Mouse (Mus musculus): ENCODE results near the gene Rgs9bp.
"Not testable (repeated sequence)": the region's sequence is repeated elsewhere in the genome, so short reads cannot be mapped to it uniquely, and the experiment has no call there.

Gene Rgs9bp

GRCm38 (mm10) chr7:35583476-35584025, 1.8 kb downstream of the Rgs9bp start:
- no peak for DNase-seq (ENCODE audit: low read depth)

- DNase-seq (ENCODE audit: low read depth), result no peak
These were observed 2.7 kb downstream of the Rgs9bp start for GRCm38 (mm10) chr7:35582719-35583118.

DNA sequence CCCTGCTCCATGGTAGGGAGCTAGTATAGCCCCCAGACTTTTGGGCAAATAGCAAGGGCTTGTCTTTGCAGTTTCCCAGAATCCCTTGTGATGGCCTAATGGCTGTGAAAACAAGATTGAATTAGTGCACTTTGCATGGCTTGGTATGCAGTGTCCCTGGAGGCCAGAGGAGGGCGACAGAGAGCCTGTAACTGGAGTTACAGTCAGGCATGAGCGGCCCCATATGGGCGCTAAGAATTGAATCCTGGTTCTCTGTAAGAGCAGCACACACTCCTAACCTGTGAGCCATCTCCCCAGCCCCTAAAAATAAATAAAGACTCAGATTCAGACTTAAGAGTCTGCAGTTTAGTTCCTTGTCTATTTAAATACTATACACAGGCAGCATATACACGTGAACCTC, 5.5 kb downstream of the Rgs9bp start:
- DNase-seq (ENCODE audit: low read depth), result no peak

DNA sequence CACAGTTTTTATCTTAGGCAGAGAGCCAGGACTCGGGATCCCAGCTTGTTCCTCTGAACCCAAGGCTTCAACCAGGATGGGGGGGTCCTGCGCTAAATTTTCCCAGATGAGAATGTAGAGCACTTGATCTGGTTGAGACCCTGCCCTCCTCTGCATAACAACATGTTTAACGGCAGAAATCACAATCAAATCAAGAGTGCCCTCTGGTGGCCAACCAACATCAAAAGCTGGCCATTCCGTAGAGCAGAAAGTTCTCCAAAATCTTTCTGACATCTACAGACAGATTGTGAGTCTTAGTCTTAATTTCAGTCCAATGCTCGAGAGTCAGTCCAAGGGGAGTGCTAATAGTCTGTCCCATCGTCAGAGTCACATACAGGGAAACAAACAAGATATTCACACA, 14.5 kb downstream of the Rgs9bp start:
- DNase-seq (ENCODE audit: low read depth), result not testable (repeated sequence)

DNA sequence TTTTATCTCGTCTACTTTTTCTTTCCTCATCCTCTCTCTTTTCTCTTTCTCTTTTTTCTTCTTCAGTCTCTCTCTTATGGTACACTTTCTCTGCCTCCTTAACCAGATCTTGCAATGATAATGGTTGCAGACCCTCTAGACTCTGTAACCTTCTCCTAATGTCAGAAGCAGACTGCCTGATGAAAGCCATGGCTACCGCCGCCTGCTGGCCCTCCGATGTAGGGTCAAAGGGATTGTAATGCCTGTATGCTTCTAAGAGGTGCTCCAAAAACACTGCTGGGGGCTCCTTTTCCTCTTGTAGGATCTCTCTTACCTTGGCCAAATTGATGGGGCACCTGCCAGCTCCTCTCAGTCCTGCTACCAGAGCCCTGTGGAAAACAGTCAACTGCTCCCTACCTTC, 15.7 kb downstream of the Rgs9bp start:
- not testable (repeated sequence) for DNase-seq (ENCODE audit: low read depth)

GRCm38 (mm10) chr7:35565965-35566364, 19.4 kb downstream of the Rgs9bp start:
- not testable (repeated sequence) for DNase-seq (ENCODE audit: low read depth)

GRCm38 (mm10) chr7:35564872-35565271, 20.5 kb downstream of the Rgs9bp start:
- DNase-seq (ENCODE audit: low read depth), result not testable (repeated sequence)

DNA sequence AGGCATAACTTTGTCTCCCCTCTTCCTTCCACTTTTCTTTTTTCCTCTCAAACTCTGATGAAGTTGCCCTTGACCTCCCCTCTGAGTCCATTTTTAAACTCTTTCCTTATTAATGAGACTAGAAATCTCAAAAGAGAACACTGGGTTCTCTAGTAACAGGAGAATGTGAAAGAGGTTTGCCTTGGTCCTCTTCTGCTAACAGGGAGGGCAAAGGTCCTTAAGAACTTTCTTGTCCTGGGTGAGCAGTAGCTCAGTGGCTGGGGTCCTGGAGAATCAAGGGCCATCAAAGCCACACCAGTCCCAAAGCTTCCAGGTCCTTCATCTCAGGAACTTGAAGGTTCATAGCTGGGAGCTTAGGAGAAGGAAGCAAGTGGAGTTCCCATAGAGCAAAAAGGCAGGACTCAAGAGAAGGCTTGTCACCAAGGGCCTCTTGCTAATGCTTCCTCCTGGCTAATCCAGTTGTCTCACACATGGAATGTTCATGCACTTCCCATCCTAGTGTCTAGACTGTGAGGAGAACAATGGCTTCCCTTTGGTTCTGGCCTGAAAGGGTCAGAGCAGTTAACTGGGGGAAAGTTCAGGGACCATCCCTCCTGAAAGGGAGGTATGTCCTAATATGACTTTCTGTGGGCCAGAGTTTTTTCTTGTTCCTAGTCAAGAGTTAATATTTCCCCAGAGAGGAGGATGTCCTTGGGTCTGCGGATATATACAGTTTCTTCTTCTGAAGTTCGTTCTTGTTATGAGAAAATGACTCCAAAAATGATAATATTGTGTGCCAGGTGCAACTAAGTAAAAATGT, 21.1 kb downstream of the Rgs9bp start:
- DNase-seq (ENCODE audit: low read depth), result no peak

- no peak for DNase-seq (ENCODE audit: low read depth)
These were observed 22.3 kb downstream of the Rgs9bp start for GRCm38 (mm10) chr7:35563071-35563470.

DNA sequence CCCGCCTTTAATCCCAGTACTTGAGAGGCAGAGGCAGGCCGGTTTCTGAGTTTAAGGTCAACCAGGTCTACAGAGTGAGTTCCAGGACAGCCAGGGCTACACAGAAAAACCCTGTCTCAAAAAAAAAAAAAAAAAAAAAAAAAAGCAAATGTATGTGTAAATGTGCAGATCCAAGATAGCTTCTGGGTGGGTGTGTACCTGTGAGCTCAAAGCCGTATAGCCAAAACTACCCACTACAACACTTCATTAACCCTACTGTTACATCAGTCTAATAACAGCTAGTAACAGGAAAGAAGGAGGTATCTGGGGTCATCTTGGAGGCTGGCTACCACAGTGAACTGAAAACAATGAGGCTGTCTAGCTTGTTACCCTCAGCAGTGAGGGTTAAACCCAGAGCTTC, 25.5 kb downstream of the Rgs9bp start:
- DNase-seq (ENCODE audit: low read depth), result no peak

DNA sequence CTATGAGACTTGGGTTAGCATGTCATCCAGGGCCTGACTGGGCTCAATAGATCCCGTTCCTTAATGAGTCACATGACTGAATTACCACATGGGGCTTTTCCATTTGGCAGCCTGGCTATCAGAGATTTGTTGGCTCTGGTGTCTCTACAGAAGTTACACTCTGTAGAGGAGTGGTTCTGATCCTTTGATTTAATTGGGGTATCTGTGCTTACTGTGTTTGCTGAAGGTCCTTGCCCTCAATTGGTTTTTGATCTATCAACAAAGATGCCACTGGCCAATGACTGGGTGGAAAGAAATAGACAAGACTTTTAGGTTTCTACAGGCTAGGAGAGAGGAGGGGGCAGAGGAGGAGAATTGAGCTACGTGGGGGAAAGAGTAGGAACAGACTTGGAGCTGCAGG, 26.7 kb downstream of the Rgs9bp start:
- no peak for DNase-seq (ENCODE audit: low read depth)

DNA sequence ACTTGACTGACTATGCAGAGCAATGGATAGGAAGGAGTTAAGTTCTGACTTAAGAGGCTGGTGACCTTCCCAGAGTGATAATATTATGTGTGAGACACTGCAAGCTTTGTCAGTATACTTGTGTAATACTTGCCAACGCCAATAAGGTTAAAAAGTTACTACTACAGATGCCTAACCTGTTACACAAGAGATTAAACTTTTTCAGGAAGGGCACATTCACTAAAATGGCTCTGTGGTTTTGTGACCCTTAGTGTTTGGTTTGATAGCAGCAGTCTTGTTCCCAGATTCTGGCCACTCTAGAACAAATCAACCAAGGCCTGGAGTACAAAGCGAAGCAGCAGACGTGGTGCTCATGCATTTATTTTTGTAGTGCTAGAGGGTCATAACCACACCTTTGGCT, 27.8 kb downstream of the Rgs9bp start:
- DNase-seq (ENCODE audit: low read depth), result no peak

DNA sequence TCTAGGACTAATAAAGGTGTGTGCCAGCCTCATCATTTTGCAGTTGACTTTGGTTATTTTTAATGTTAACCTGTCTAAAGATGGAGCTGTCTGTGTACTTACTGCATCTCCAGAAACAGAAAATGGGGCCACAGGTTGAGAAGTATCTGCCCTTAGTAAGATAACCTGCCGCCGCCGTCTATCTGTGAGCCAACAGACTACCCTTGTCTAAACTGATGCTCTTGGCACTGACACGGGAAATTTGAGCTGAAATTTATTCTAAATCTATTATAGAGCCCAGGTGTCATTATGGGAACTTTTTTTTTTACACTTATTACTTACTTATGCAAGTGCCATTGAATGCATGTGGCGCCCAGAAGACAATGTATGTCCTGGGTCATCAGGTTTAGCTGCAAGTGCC, 28.5 kb downstream of the Rgs9bp start:
- no peak for DNase-seq (ENCODE audit: low read depth)

- no peak for DNase-seq (ENCODE audit: low read depth)
These were observed 29.2 kb downstream of the Rgs9bp start, which contains the start of gene Nudt19 for GRCm38 (mm10) chr7:35556205-35556603. TSS of gene Nudt19 (minus strand) at chr7:35556304.

DNA sequence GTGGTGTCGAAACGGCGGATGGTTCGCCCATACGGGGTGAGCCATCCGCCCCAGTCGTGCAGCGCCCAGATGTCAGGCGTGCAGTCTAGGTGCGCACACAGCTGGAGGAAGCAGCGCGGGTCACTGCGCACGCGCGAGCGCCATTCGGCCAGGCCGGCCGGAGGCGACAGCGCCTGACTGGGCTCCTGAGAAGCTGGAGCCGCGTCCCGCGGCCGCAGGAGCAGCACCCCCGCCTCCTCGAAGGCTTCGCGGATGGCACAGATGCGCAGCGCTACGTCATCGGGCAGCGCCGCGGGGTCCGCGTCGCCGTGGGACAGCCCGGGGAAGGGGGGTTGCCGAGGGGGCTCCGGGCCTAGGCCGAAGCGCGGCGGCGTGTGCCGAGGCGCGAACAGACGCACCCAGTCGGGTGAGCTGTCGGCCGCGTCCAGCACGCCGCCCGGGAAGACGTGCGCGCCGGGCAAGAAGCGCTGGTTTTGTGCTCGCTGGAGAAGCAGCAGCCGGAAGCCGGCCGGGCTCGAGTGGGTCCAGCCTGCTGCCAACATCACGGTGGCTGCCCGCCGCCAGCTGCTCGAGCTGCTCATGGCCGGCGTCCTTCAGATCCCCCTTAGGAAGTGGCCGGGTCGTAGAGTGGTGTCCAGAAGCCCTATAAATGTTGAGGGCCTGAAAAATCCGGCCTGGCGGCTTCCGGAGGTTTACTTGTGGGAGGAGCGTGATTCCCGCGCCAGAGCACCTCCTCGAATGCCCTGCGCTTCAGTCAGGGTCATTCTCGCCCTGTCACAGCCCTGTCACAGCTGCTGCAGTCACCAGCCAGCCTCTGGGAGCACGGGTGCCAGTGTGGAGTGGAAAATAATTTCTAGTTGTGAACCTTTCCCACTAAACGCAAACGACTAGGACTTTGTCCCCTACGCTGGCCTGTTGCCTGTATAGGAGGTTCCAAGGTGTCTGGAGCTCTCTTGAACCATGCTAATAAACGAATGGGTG, 29.9 kb downstream of the Rgs9bp start:
- peak; percentile 70 for DNase-seq (ENCODE audit: low read depth)

DNA sequence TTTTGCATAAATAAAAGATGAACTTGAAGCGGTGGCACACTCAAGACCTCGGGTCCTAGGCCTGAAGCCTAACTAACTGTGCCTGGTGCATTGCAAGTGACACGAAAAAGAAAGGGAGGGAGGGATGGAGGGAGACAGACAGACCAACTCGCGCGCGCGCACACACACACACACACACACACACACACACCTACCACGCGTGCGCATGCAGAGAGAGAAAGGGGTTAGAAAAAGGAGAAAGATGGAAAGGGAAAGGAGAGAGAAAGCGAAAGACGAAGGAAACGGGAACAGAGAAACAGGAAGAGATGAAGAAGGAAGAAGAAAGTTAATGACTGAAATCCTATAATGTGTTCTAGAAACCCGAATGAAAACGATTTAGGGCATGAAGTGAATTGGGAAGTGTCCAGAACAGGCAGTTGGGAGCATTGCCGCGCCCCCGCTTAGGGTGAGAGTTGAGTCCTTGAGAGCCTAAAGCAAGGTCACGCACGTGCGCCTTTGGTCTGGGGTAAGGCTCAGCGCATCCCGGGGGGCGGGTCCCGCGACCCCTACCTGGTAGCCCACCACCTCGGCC, 30.7 kb downstream of the Rgs9bp start:
- DNase-seq (ENCODE audit: low read depth), result no peak

DNA sequence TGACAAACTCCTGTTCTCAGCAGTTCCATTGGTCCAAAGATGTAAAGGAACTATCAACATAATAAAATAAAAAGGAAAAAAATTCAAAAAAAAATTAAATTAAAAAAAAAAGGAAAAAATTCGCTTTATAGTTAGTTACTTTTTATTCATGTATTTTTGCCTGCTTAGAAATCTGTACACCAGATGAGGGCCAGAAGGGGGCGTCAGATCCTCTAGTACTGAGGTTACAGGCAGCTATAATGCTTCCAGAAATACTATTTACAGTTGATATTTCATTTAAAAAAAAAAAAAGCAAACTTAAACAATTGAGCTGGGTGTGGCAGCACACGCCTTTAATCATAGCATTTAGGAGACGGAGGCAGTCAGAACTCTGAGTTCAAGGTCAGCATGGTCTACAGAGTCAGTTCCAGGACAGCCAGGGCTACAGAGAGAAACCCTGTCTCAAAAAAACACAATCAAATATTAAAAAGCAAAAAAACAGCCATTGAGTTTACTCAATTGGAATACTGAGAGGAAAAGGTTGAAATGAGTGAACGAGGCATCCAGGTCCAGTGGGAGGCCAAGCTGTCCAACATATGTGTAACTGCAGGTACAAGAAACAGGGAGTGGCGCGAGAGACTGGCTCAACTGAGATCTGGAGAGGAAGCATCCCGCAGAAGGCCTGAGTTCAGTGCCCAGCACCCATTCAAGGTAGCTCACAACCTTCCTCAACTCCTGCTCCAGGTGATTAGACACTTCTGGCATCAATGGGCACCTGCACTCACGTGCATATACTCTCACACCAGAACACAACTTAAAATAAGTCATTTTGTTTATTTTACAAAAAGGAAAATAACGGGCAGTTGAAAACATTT, 31.4 kb downstream of the Rgs9bp start:
- DNase-seq (ENCODE audit: low read depth), result no peak

DNA sequence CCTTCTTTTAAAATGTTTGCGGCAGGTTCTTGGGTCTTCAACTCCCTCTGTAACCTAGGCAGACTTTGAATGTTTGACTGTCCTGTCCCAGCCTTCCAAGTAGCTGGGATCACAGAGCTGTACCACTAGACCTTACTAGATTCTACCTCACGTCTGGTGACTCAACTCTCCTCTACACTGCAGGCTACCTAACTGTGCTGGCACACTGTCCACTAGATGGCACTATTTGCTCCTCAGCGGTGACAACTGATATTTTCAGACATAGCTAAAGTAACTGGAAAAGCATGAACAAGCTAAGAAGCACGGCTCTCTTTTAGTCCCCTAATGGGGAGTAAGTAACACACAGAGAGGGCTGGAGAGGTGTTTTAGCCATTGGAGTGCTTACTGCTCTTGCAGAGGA, 39.5 kb downstream of the Rgs9bp start:
- DNase-seq (ENCODE audit: low read depth), result no peak

DNA sequence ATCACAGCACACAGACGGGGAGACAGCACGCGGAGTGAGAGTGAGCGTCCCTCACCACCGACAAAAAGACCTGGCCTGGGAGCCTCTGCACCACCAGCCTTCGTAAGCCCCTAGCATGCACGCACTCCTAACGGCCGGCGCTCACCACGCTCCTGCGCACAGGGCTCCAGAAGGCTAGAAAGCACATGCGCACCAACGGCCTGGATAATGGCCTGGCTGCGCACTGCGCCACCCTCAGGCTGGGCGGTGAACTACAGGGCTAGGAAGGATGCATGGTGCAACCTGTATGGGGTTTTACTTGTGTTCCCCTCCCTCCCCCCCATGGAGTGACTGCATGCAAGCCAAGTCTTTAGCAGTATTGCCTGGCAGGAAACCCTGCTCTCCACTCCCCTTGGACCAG, 47.8 kb downstream of the Rgs9bp start, which contains the start of gene Tdrd12:
Gene Tdrd12, minus strand, starts transcription at position 184 of the 400 bp plus-strand sequence.
- no peak for DNase-seq (ENCODE audit: low read depth)

- no peak for DNase-seq (ENCODE audit: low read depth)
These were observed 49.5 kb downstream of the Rgs9bp start for GRCm38 (mm10) chr7:35535750-35536512.

All from c-Kit-positive CD71-negative TER-119-negative erythroid progenitor cells, embryonic 14.5 days (primary cell).